Mouse (Mus musculus) kidney, adult 11 months (tissue): ENCODE results near the gene Izumo1r.

Source experiments
- DNase-seq: peaks from one replicate; pipeline ENCODE4 v3.0.0; 2022

The Izumo1r gene

GRCm38 (mm10) chr9:14903581-14904378 is at the start of gene Izumo1r:
Izumo1r (minus strand) TSS chr9:14903949.
- DNase-seq, result no peak

GRCm38 (mm10) chr9:14951072-14951471 is 47.3 kb upstream of the Izumo1r start:
- no peak for DNase-seq

- DNase-seq, result no peak
Observed at GRCm38 (mm10) chr9:14948843-14949242, 45.1 kb upstream of the Izumo1r start.

- DNase-seq, result no peak
Observed at GRCm38 (mm10) chr9:14946677-14947076, 42.9 kb upstream of the Izumo1r start.

- no peak for DNase-seq
Observed at GRCm38 (mm10) chr9:14945919-14946318, 42.2 kb upstream of the Izumo1r start.

GRCm38 (mm10) chr9:14942143-14942720 is 38.5 kb upstream of the Izumo1r start:
- no peak for DNase-seq

- no peak for DNase-seq
Observed at GRCm38 (mm10) chr9:14939610-14940009, 35.9 kb upstream of the Izumo1r start.

- DNase-seq, result no peak
Observed at GRCm38 (mm10) chr9:14937308-14937707, 33.6 kb upstream of the Izumo1r start.

- no peak for DNase-seq
Observed at GRCm38 (mm10) chr9:14934851-14935250, 31.1 kb upstream of the Izumo1r start.

- DNase-seq, result no peak
Observed at GRCm38 (mm10) chr9:14931943-14932342, 28.2 kb upstream of the Izumo1r start.

- no peak for DNase-seq
Observed at GRCm38 (mm10) chr9:14931211-14931610, 27.5 kb upstream of the Izumo1r start.

- DNase-seq, result no peak
Observed at GRCm38 (mm10) chr9:14926593-14926992, 22.8 kb upstream of the Izumo1r start.

- no peak for DNase-seq
Observed at GRCm38 (mm10) chr9:14923625-14924024, 19.9 kb upstream of the Izumo1r start.

GRCm38 (mm10) chr9:14921971-14922560 is 18.3 kb upstream of the Izumo1r start:
- no peak for DNase-seq

- DNase-seq, result no peak
Observed at GRCm38 (mm10) chr9:14921254-14921653, 17.5 kb upstream of the Izumo1r start.

GRCm38 (mm10) chr9:14920608-14921007 is 16.9 kb upstream of the Izumo1r start:
- no peak for DNase-seq

- no peak for DNase-seq
Observed at GRCm38 (mm10) chr9:14918825-14919668, 15.3 kb upstream of the Izumo1r start.

- DNase-seq, result no peak
Observed at GRCm38 (mm10) chr9:14917661-14918060, 13.9 kb upstream of the Izumo1r start.

GRCm38 (mm10) chr9:14912037-14912436 is 8.3 kb upstream of the Izumo1r start:
- no peak for DNase-seq

GRCm38 (mm10) chr9:14909981-14910380 is 6.2 kb upstream of the Izumo1r start:
- no peak for DNase-seq

- no peak for DNase-seq
Observed at GRCm38 (mm10) chr9:14907816-14908415, 4.2 kb upstream of the Izumo1r start.

GRCm38 (mm10) chr9:14905956-14906355 is 2.2 kb upstream of the Izumo1r start:
- no peak for DNase-seq
